Mouse (Mus musculus) bone marrow, adult 2 months (tissue): ENCODE measurements around the gene Htr1d. TPM values are rescaled to one million over a fixed set of nuclear protein-coding genes. Genes with fewer than 3 reads are reported as not detected.
A peak's percentile ranks its signal among the peaks of the same experiment; 100 is the strongest.

ENCODE experiments used
- H3K27ac ChIP-seq: fragments of 200-500 bp; 2 replicates; pipeline ENCODE4 v1.5.1; 2012; ENCODE audit warnings: low read depth, mild to moderate bottlenecking, control low read depth, inconsistent platforms, low read length; ENCODE audit not compliant: control insufficient read depth, poor library complexity, insufficient read depth
- H3K4me1 ChIP-seq: fragments of 200-500 bp; 2 replicates; pipeline ENCODE4 v1.6.1; 2011; ENCODE audit warnings: low read length; ENCODE audit not compliant: control insufficient read depth, insufficient read depth
- H3K4me3 ChIP-seq: fragments of 200-500 bp; replicated peaks from 2 replicates; pipeline ENCODE3; 2011; ENCODE audit warnings: mild to moderate bottlenecking, low read depth, low read length, control low read depth; ENCODE audit not compliant: control insufficient read depth
- CTCF ChIP-seq: fragments of 200-500 bp; IDR thresholded peaks from 2 replicates; pipeline ENCODE4 v1.5.1; 2011; ENCODE audit warnings: low read length, control low read depth; ENCODE audit not compliant: control insufficient read depth, insufficient read depth
- POLR2A ChIP-seq: fragments of 200-500 bp; IDR thresholded peaks from 2 replicates; pipeline ENCODE4 v1.6.1; 2011; ENCODE audit warnings: low read depth, mild to moderate bottlenecking, control low read depth, low read length, borderline replicate concordance; ENCODE audit not compliant: control insufficient read depth
- WGBS: fragments of 180-500 bp; shearing (Covaris S2); methylation state at CpG from one replicate; pipeline ENCODE4 v1.1.7; 2018; 5-methylcytosine and 5-hydroxymethylcytosine counted together
- polyA plus RNA-seq: library from polyadenylated mRNA; stranded (reverse); fragments of >200 nt; gene quantifications from 2 replicates; pipeline ENCODE4 v1.2.4, GENCODE M21; 2011; ENCODE audit warnings: low replicate concordance; ENCODE audit not compliant: missing spikeins, insufficient read depth, insufficient read length

The Htr1d gene
- polyA plus RNA-seq, 1 experiment: not detected

GRCm38 (mm10) chr4:136441354-136442043, 18.2 kb downstream of the Htr1d start:
- Histone ChIP-seq H3K4me1 (no peaks in the 10 kb centered on the region), H3K4me3 (no peak overlapping the region), H3K27ac (no peak overlapping the region)
- no peak for TF ChIP-seq POLR2A
- TF ChIP-seq CTCF: no peak
- 85% methylated on average over 15 of the region's 15 CpGs for WGBS

- 68% methylated on average over 4 of the region's 4 CpGs for WGBS
- H3K27ac ChIP-seq: no peak overlapping the region
- no peak overlapping the region for H3K4me3 ChIP-seq
- TF ChIP-seq POLR2A: no peak
- no peak for TF ChIP-seq CTCF
- H3K4me1 ChIP-seq: no peaks in the 10 kb centered on the region
Measured at GRCm38 (mm10) chr4:136444561-136444960, 21.2 kb downstream of the Htr1d start.

DNA sequence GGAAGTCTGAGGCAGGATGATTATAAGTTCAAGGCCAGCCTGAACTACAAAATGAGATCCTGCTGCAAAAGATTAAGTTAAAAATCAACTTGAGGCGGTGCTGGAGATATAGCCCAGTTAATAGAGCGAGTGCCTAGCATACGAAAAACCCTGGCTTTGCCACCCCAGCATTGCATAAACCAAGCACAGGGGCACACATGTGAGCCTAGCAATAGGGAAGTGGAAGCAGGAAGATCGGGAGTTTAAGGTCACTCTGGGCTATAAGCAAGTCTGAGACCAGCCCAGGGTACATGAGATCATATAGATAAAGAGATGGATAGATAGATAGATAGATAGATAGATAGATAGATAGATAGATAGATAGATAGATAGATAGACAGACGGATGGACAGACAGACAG, 26.5 kb downstream of the Htr1d start:
- no peak for TF ChIP-seq POLR2A
- no peak for TF ChIP-seq CTCF
- Histone ChIP-seq H3K4me1 (no peaks in the 10 kb centered on the region; the same call in 1 of the 2 replicates), H3K27ac (no peak overlapping the region), H3K4me3 (no peak overlapping the region)
- 58% methylated on average over 5 of the region's 5 CpGs for WGBS

DNA sequence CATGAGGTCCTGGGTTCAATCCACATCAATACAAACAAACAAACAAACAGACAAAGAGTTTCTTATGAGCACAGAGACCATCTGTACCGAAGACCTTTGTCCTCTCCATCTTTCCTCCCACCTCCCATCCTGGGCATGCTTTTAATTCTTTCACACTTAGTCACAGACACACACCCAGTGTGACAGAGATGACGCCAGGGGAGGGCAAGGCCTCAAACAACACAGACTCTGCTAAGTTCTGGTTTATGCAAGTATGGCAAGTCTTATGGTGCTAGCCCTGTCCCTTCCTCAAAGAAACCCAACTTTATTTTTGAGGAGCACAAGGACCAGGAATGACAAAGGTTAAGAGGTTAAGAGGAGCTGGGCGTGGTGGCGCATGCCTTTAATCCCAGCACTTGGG, 26.9 kb downstream of the Htr1d start:
- 86% methylated on average over 4 of the region's 4 CpGs for WGBS
- H3K4me1 ChIP-seq: no peaks in the 10 kb centered on the region; the same call in 1 of the 2 replicates
- H3K4me3 ChIP-seq: no peak overlapping the region
- TF ChIP-seq POLR2A: no peak
- TF ChIP-seq CTCF: no peak
- no peak overlapping the region for H3K27ac ChIP-seq

DNA sequence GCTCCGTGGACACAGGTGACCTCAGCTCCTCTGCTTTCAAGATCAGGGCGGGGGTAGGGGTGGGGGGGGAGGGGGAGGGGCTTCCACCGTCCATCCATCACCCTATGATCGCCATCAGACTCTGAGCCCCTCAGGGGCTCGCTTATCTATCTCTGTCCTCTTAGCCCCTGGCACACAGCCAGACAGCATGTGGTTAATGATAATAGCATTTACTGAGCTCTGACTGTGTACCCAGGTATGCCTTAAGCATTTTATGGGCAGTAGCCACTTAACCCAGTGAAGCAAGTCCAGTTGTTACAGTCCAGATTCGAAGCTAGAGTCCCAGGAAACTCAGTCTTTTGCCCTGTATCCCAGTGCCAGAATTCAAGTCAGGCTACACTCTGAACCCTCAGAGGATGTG, 28.2 kb downstream of the Htr1d start:
- Histone ChIP-seq H3K27ac (no peak overlapping the region), H3K4me1 (no peaks in the 10 kb centered on the region; the same call in 1 of the 2 replicates), H3K4me3 (no peak overlapping the region)
- 34% methylated on average over 6 of the region's 6 CpGs for WGBS
- TF ChIP-seq CTCF (no peak), POLR2A (no peak)

DNA sequence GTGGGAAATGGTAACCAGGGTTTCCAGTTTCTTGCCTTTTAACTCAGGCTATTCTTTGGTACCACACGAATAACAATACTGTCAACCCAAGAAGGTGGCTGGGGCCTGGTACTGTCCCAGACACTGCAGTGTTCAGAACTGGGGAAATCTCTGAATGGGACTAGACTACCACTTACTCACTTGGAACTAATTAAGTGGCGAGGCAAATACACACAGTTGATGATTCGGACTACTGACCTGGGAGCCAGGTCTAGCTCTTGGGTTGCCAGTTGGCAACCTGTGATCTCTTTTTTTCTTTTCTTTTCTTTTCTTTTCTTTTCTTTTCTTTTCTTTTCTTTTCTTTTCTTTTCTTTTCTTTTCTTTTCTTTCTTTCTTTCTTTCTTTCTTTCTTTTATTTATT, 29.0 kb downstream of the Htr1d start:
- H3K27ac ChIP-seq: no peak overlapping the region
- TF ChIP-seq POLR2A: no peak
- TF ChIP-seq CTCF: no peak
- WGBS: 79% methylated on average over 3 of the region's 3 CpGs
- H3K4me3 ChIP-seq: no peak overlapping the region
- H3K4me1 ChIP-seq: no peaks in the 10 kb centered on the region; the same call in 1 of the 2 replicates

DNA sequence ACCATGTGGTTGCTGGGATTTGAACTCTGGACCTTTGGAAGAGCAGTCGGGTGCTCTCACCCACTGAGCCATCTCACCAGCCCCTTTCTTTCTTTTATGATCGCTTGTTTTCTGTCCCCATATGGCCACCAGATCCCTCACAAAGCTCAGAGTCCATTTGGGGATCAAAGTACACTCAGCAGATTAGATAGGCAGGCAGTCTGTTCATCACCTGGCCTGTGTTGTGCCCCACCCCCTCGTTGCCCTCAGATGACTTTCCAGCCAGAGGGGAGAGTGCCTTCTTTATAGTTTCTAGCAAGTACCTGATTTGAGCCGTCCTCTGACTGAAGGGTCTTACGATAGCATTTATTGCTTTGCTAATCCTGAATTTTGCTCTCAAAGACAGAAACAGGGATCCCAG, 29.5 kb downstream of the Htr1d start:
- Histone ChIP-seq H3K4me3 (no peak overlapping the region), H3K27ac (no peak overlapping the region), H3K4me1 (no peaks in the 10 kb centered on the region; the same call in 1 of the 2 replicates)
- no peak for TF ChIP-seq CTCF
- TF ChIP-seq POLR2A: no peak
- 61% methylated on average over 5 of the region's 5 CpGs for WGBS

DNA sequence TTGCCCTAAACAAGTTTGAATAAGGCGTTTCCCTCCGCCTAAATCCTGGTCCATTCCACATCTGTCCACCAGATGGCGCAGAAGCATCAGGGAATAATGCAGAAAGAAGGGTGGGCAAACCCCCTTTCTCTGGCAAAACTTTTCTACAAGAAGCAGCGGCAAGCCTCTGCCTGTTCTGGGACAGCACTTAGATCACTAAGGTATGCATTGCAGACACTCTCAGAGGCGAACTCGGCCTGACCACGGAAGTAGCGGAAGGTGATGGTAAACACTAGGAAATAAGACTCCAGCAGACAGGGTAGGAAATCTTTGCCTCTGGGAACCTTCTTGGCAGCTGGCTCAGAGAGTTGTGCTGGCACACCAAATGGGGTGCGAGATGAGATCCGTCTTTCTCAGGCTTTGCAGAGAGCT, 31.5 kb downstream of the Htr1d start:
- H3K27ac ChIP-seq: no peak overlapping the region
- TF ChIP-seq CTCF (peak; percentile 76), POLR2A (no peak)
- no peak overlapping the region for H3K4me3 ChIP-seq
- no peaks in the 10 kb centered on the region; the same call in 1 of the 2 replicates for H3K4me1 ChIP-seq
- WGBS: 8% methylated on average over 10 of the region's 10 CpGs
